Comparison of ENCODE assay signal across 21 mouse cellular contexts in genomic region chr17:30977290-30977689, GRCm38 (mm10). TPM values are rescaled to one million over a fixed set of nuclear protein-coding genes. Genes with fewer than 3 reads are reported as not detected.
A peak's percentile ranks its signal among the peaks of the same experiment; 100 is the strongest.
DNase-seq lines count a peak whose midpoint lies in the region; ATAC-seq and TF ChIP-seq lines count a peak whose summit lies in the region.
"Had no signal": no experiment of that assay in that cellular context is flagged by ENCODE, and none has a peak within 500 bp of the region (broad histone marks: within the 10 kb centered on the region; RNA-seq: fewer than 3 reads in every experiment).

No protein-coding gene starts in this region.

- peak; percentile 61 for ATAC-seq in forebrain, postnatal 0 days
- ATAC-seq in forebrain, embryonic 13.5 days: no peak
- no peak for ATAC-seq in hindbrain, embryonic 12.5 days (ENCODE audit: low FRiP score)
- ATAC-seq: hindbrain, embryonic 16.5 days; liver, postnatal 0 days had no signal

- no peaks in the 10 kb centered on the region for H3K4me1 ChIP-seq in forebrain, postnatal 0 days (ENCODE audit: insufficient read depth)
- no peaks in the 10 kb centered on the region for H3K4me1 ChIP-seq in forebrain, embryonic 13.5 days
- H3K4me1 ChIP-seq in hindbrain, embryonic 12.5 days: no peaks in the 10 kb centered on the region
- H3K4me1 ChIP-seq: midbrain, embryonic 10.5 days had no signal

- no peak overlapping the region for H3K4me2 ChIP-seq in forebrain, postnatal 0 days (ENCODE audit: low read depth)
- H3K4me2 ChIP-seq in forebrain, embryonic 13.5 days: no peak overlapping the region
- H3K4me2 ChIP-seq in hindbrain, embryonic 12.5 days (replicated peaks): no peak overlapping the region
- H3K4me2 ChIP-seq: heart, embryonic 15.5 days had no signal

- H3K9me3 ChIP-seq in forebrain, postnatal 0 days (ENCODE audit: low read length): no peaks in the 10 kb centered on the region
- H3K9me3 ChIP-seq in forebrain, embryonic 13.5 days (replicated peaks): no peaks in the 10 kb centered on the region
- H3K9me3 ChIP-seq in hindbrain, embryonic 12.5 days (replicated peaks): no peaks in the 10 kb centered on the region
- H3K9me3 ChIP-seq: heart, embryonic 15.5 days; midbrain, embryonic 10.5 days had no signal

- WGBS in forebrain, postnatal 0 days: 45% methylated on average over 2 of the region's 2 CpGs
- 67% methylated on average over 2 of the region's 2 CpGs for WGBS in forebrain, embryonic 13.5 days
- WGBS in hindbrain, embryonic 12.5 days: 74% methylated on average over 2 of the region's 2 CpGs

- peak; percentile 28 for DNase-seq in forebrain, postnatal 0 days
- DNase-seq in layer of hippocampus, adult 8-10 months (ENCODE audit: low spot score in 2 of 2): peak; percentile 16 to 29
- DNase-seq in layer of hippocampus, postnatal 25 days (ENCODE audit: extremely low spot score in 1 of 2, low spot score in 1 of 2): no peak
- peak; percentile 10 to 34 for DNase-seq in right cerebral cortex, adult 2 months (ENCODE audit: low spot score in 2 of 2)
- no peak for DNase-seq in right cerebral cortex, postnatal 14 days
- DNase-seq in telencephalon, adult 2 months (ENCODE audit: low read depth, low spot score): peak; percentile 63
- DNase-seq: adrenal gland, postnatal 36 days; cerebellum, adult 8-10 months; gastrocnemius, adult 2 months; kidney, adult 8-10 months; kidney, postnatal 4 days; liver, postnatal 0 days had no signal

- no peak overlapping the region for H3K4me3 ChIP-seq in forebrain, postnatal 0 days (ENCODE audit: low read depth, low read length)
- H3K4me3 ChIP-seq in forebrain, embryonic 13.5 days: no peak overlapping the region
- H3K4me3 ChIP-seq in hindbrain, embryonic 12.5 days: no peak overlapping the region
- H3K4me3 ChIP-seq: erythroblast, embryonic 14.5 days; gastrocnemius, adult 2 months; heart, embryonic 15.5 days; midbrain, embryonic 10.5 days had no signal

- no peaks in the 10 kb centered on the region for H3K27me3 ChIP-seq in forebrain, postnatal 0 days (ENCODE audit: insufficient read depth, low read length)
- H3K27me3 ChIP-seq in forebrain, embryonic 13.5 days: no peaks in the 10 kb centered on the region
- H3K27me3 ChIP-seq in hindbrain, embryonic 12.5 days: no peaks in the 10 kb centered on the region

- no peak for TF ChIP-seq CTCF in forebrain, postnatal 0 days (IDR thresholded peaks at IDR 0.05; ENCODE audit: low read depth)

- peak overlapping the region; percentile 30; the same call in 1 of the 2 replicates for H3K27ac ChIP-seq in forebrain, postnatal 0 days (ENCODE audit: low read depth, low read length)
- H3K27ac ChIP-seq in forebrain, embryonic 13.5 days: no peak overlapping the region
- H3K27ac ChIP-seq in hindbrain, embryonic 12.5 days: no peak overlapping the region
- H3K27ac ChIP-seq: gastrocnemius, adult 2 months; heart, embryonic 15.5 days; midbrain, embryonic 10.5 days had no signal

- no peaks in the 10 kb centered on the region for H3K36me3 ChIP-seq in forebrain, postnatal 0 days (ENCODE audit: insufficient read depth)
- no peaks in the 10 kb centered on the region for H3K36me3 ChIP-seq in forebrain, embryonic 13.5 days (ENCODE audit: poor library complexity, severe bottlenecking)
- no peaks in the 10 kb centered on the region for H3K36me3 ChIP-seq in hindbrain, embryonic 12.5 days
- H3K36me3 ChIP-seq: G1E; heart, embryonic 15.5 days; midbrain, embryonic 10.5 days had no signal

- no peak overlapping the region for H3K9ac ChIP-seq in forebrain, postnatal 0 days
- no peak overlapping the region for H3K9ac ChIP-seq in forebrain, embryonic 13.5 days
- H3K9ac ChIP-seq in hindbrain, embryonic 12.5 days: no peak overlapping the region
- H3K9ac ChIP-seq: heart, embryonic 15.5 days; liver, postnatal 0 days had no signal

RNA-seq across cellular contexts. Expression of gene Umodl1, which starts 22.9 kb away (rescaled TPM):
- 0.05 TPM in 1 of 2 replicates, not detected in the other for total RNA-seq in forebrain, postnatal 0 days (2014; rRNA removed)
- 0.09 and 0.10 TPM in 2 replicates for polyA plus RNA-seq in forebrain, postnatal 0 days (2015; fragmentation: Nextera tagmentation; extraction: Ambion mirVana)
- polyA plus RNA-seq in forebrain, embryonic 13.5 days (2015; fragmentation: Nextera tagmentation; extraction: Ambion mirVana): not detected in 2 replicates
- 1 to 10 TPM in 1 of 4 experiments, under 1 TPM in 3; 0.70 to 1.0 (median 0.85) TPM for total RNA-seq in layer of hippocampus, adult 8-10 months (2022)
- under 1 TPM; 0.38 to 0.49 TPM for total RNA-seq in layer of hippocampus, postnatal 25 days (2021)
- 0.52 TPM in 1 of 2 replicates, not detected in the other for polyA plus RNA-seq in hindbrain, embryonic 12.5 days (2016; fragmentation: Nextera tagmentation; extraction: Ambion mirVana)
- total RNA-seq: gastrocnemius, adult 2 months; neutrophil, adult 5-6 weeks had no signal
- polyA plus RNA-seq: G1E; stomach, embryonic 14.5 days had no signal

Comparison
In these comparisons a context has a peak if more than half of its experiments do, and no peak if none do; other contexts are left out.
1. DNase-seq: peak in forebrain, postnatal 0 days (single experiment), layer of hippocampus, adult 8-10 months (2 of 2), right cerebral cortex, adult 2 months (2 of 2) and telencephalon, adult 2 months (single experiment); none in layer of hippocampus, postnatal 25 days (0 of 2) and right cerebral cortex, postnatal 14 days (single experiment).